Mouse (Mus musculus): ENCODE measurements around the gene Dus2. TPM values are rescaled to one million over a fixed set of nuclear protein-coding genes. Genes with fewer than 3 reads are reported as not detected.

The Dus2 gene
- polyA plus RNA-seq, 1 experiment from 2014 or later: 15.2 TPM

- Histone ChIP-seq H3K27me3 (replicated peaks) (no peaks in the 10 kb centered on the region), H3K4me3 (peak overlapping the region; percentile 76), H3K27ac (ENCODE audit: poor library complexity, severe bottlenecking) (peak overlapping the region; percentile 93), H3K9ac (peak overlapping the region; percentile 87), H3K4me1 (replicated peaks) (peaks cover 23% of the 10 kb centered on the region), H3K9me3 (replicated peaks) (no peaks in the 10 kb centered on the region), H3K4me2 (peak overlapping the region; percentile 81), H3K36me3 (no peaks in the 10 kb centered on the region)
- under 1% methylated on average over 78 of the region's 83 CpGs for WGBS
- peak; percentile 82 for ATAC-seq (ENCODE audit: insufficient number of reproducible peaks, low FRiP score)
These were observed 68.7 kb downstream of the Dus2 start for GRCm38 (mm10) chr8:106059613-106060371.

DNA sequence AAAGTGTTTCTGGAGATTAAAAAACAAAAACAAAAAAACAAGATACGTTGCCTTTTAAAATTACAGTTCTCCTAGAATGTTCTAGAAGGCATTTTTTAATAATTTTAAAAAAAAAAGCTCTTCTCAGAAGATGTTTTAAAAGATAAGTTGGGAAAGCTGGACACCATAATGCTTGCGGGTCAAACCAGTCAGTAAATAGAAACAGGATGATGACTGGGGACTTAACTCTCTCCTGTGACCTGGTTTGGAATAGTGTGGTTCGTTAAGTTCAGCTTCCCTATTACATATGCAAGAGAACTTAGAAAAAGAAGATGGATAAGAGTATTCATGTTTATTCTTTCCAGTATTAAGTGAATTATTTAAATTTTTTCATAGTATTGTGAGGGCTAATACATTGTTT lies 69.4 kb downstream of the Dus2 start:
- Histone ChIP-seq H3K27me3 (replicated peaks) (no peaks in the 10 kb centered on the region), H3K9me3 (replicated peaks) (no peaks in the 10 kb centered on the region), H3K4me3 (peak overlapping the region; percentile 76), H3K36me3 (no peaks in the 10 kb centered on the region), H3K4me1 (replicated peaks) (peaks cover 23% of the 10 kb centered on the region), H3K4me2 (peak overlapping the region; percentile 66), H3K27ac (ENCODE audit: poor library complexity, severe bottlenecking) (0 out of 2 replicates have a peak overlapping the region, but pooled peaks have one; percentile 93), H3K9ac (no peak overlapping the region; the same call in 1 of the 2 replicates)
- ATAC-seq (ENCODE audit: insufficient number of reproducible peaks, low FRiP score): no peak
- 6% methylated on average over 3 of the region's 3 CpGs for WGBS

GRCm38 (mm10) chr8:106061686-106062085 lies 70.5 kb downstream of the Dus2 start:
- 85% methylated on average over 6 of the region's 6 CpGs for WGBS
- Histone ChIP-seq H3K4me1 (replicated peaks) (peaks cover 23% of the 10 kb centered on the region), H3K4me3 (no peak overlapping the region), H3K27ac (ENCODE audit: poor library complexity, severe bottlenecking) (no peak overlapping the region), H3K9ac (no peak overlapping the region), H3K4me2 (0 out of 2 replicates have a peak overlapping the region, but pooled peaks have one; percentile 5), H3K27me3 (replicated peaks) (no peaks in the 10 kb centered on the region), H3K36me3 (no peaks in the 10 kb centered on the region), H3K9me3 (replicated peaks) (no peaks in the 10 kb centered on the region)
- no peak for ATAC-seq (ENCODE audit: insufficient number of reproducible peaks, low FRiP score)

DNA sequence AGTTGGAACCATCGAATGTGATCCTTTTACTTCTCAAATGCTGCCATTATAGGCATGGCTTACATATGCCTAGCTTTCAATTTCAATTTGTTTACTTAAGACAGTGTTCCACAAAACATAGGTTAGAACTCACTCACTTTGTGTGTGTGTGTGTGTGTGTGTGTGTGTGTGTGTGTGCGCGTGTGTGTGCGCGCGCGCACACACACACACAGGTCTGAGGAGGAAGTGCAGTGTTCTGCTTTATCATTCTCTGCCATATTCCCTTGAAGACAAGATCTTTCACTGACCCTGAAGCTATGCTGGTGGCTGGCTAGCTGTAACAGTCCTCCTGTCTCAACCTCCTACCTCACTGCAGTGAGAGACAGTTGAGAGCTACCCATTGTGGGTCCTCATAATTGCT lies 71.9 kb downstream of the Dus2 start:
- no peaks in the 10 kb centered on the region for H3K9me3 ChIP-seq (replicated peaks)
- no peaks in the 10 kb centered on the region for H3K36me3 ChIP-seq
- ATAC-seq (ENCODE audit: insufficient number of reproducible peaks, low FRiP score): no peak
- no peak overlapping the region for H3K4me3 ChIP-seq
- no peak overlapping the region for H3K27ac ChIP-seq (ENCODE audit: poor library complexity, severe bottlenecking)
- peaks cover 23% of the 10 kb centered on the region for H3K4me1 ChIP-seq (replicated peaks)
- H3K27me3 ChIP-seq (replicated peaks): no peaks in the 10 kb centered on the region
- 97% methylated on average over 7 of the region's 7 CpGs for WGBS
- H3K4me2 ChIP-seq: no peak overlapping the region
- H3K9ac ChIP-seq: no peak overlapping the region

DNA sequence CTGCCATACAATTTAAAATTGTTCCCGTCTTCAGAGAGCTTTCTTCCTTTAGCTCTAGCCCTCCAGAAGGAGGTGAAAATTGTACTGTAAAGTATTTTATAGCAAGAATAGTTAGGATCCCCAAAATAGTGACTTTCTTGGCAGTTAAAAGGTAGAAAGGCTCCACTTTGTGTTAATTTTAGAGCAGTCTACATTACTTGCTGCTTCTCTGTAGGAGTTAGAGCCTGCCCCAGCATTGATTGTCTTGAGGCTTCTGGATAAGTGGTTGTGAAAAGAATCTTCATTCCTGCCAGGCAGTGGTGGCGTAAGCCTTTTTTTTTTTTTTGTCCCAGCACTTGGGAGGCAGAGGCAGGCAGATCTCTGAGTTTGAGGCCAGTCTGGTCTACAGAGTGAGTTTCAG lies 75.6 kb downstream of the Dus2 start:
- Histone ChIP-seq H3K36me3 (no peaks in the 10 kb centered on the region), H3K4me3 (no peak overlapping the region), H3K9ac (no peak overlapping the region), H3K4me2 (no peak overlapping the region), H3K4me1 (replicated peaks) (peaks cover 8% of the 10 kb centered on the region), H3K27me3 (replicated peaks) (no peaks in the 10 kb centered on the region), H3K9me3 (replicated peaks) (no peaks in the 10 kb centered on the region), H3K27ac (ENCODE audit: poor library complexity, severe bottlenecking) (no peak overlapping the region)
- no peak for ATAC-seq (ENCODE audit: insufficient number of reproducible peaks, low FRiP score)
- WGBS: 98% methylated on average over 2 of the region's 2 CpGs

DNA sequence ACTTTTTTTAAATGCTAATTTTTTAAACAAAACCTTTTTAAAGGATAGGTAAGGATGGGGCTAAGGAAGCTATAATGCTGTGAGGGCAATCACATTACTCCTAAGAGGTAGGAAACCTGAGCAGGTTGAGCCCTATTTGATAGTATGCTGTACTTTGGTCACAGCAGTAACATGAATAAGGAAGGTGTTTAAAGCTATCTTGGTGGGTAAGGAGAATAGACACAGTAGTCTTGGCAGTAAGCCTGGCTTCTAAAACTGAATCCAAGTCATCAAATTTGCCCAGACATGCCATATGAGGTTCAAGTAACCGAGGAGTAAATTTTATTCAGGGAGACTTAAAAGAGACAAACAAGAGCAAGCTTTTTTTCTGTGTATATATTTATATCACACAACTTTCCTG lies 78.4 kb downstream of the Dus2 start:
- H3K9ac ChIP-seq: no peak overlapping the region
- no peak for ATAC-seq (ENCODE audit: insufficient number of reproducible peaks, low FRiP score)
- H3K4me2 ChIP-seq: no peak overlapping the region
- H3K9me3 ChIP-seq (replicated peaks): no peaks in the 10 kb centered on the region
- H3K36me3 ChIP-seq: no peaks in the 10 kb centered on the region
- H3K27me3 ChIP-seq (replicated peaks): no peaks in the 10 kb centered on the region
- no peak overlapping the region for H3K27ac ChIP-seq (ENCODE audit: poor library complexity, severe bottlenecking)
- H3K4me3 ChIP-seq: no peak overlapping the region
- 73% methylated on average over 1 of the region's 1 CpGs for WGBS
- H3K4me1 ChIP-seq (replicated peaks): 0 out of 2 replicates have a peak, but pooled peaks cover 2% of the 10 kb centered on the region

DNA sequence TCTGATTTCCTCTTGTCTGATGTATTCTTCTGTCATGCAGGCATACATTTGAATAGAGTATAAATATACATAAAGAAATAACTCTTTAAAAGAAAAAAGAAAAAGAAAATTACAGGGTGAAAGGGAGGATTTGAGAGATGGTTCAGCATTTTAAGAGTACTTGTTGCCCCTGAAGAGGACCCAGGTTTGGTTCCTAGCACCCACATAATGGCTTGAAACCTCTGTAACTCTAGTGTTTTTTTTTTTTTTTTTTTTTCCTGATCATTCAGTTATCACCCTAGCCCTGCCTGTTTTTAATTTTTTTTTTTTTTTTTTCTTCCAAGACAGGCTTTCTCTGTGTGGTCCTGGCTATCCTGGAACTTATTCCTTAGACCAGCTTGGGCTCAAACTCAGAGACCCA lies 81.0 kb downstream of the Dus2 start:
- Histone ChIP-seq H3K4me1 (replicated peaks) (peaks cover 8% of the 10 kb centered on the region), H3K9ac (no peak overlapping the region), H3K27me3 (replicated peaks) (no peaks in the 10 kb centered on the region), H3K27ac (ENCODE audit: poor library complexity, severe bottlenecking) (no peak overlapping the region), H3K9me3 (replicated peaks) (no peaks in the 10 kb centered on the region), H3K4me3 (no peak overlapping the region), H3K36me3 (no peaks in the 10 kb centered on the region), H3K4me2 (no peak overlapping the region)
- no peak for ATAC-seq (ENCODE audit: insufficient number of reproducible peaks, low FRiP score)

DNA sequence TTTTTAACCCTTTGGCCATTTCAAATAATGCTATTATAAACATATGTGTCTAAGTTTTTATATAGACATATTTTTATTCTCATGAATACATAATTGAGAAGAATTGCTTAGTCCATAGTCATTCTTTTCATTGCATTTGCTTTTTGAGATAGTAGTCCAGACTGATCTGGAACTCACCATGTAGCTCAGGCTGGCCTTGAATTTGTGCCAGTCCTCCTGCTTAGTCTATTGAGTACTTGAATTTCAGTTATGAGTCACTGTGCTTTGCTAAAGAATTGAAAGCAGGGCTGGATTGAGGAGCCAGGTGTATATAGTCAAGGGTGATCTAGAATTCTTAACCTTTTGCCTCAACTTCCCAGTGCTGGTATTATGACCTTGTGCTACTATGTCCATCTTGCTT lies 83.1 kb downstream of the Dus2 start:
- Histone ChIP-seq H3K9me3 (replicated peaks) (no peaks in the 10 kb centered on the region), H3K27ac (ENCODE audit: poor library complexity, severe bottlenecking) (no peak overlapping the region), H3K4me1 (replicated peaks) (peaks cover 8% of the 10 kb centered on the region), H3K4me3 (no peak overlapping the region), H3K4me2 (no peak overlapping the region), H3K36me3 (peaks cover 8% of the 10 kb centered on the region), H3K27me3 (replicated peaks) (no peaks in the 10 kb centered on the region), H3K9ac (no peak overlapping the region)
- ATAC-seq (ENCODE audit: insufficient number of reproducible peaks, low FRiP score): no peak

- H3K4me2 ChIP-seq: no peak overlapping the region
- H3K9me3 ChIP-seq (replicated peaks): no peaks in the 10 kb centered on the region
- H3K4me1 ChIP-seq (replicated peaks): peaks cover 5% of the 10 kb centered on the region
- WGBS: 74% methylated on average over 1 of the region's 1 CpGs
- no peak overlapping the region for H3K27ac ChIP-seq (ENCODE audit: poor library complexity, severe bottlenecking)
- H3K36me3 ChIP-seq: peaks cover 12% of the 10 kb centered on the region
- no peak overlapping the region for H3K9ac ChIP-seq
- H3K4me3 ChIP-seq: no peak overlapping the region
- no peak for ATAC-seq (ENCODE audit: insufficient number of reproducible peaks, low FRiP score)
- no peaks in the 10 kb centered on the region for H3K27me3 ChIP-seq (replicated peaks)
These were observed 83.5 kb downstream of the Dus2 start for GRCm38 (mm10) chr8:106074659-106075058.

GRCm38 (mm10) chr8:106075161-106075862 lies 84.2 kb downstream of the Dus2 start:
- H3K4me2 ChIP-seq: no peak overlapping the region
- no peaks in the 10 kb centered on the region for H3K27me3 ChIP-seq (replicated peaks)
- H3K4me1 ChIP-seq (replicated peaks): peaks cover 5% of the 10 kb centered on the region
- no peaks in the 10 kb centered on the region for H3K9me3 ChIP-seq (replicated peaks)
- H3K4me3 ChIP-seq: no peak overlapping the region
- H3K27ac ChIP-seq (ENCODE audit: poor library complexity, severe bottlenecking): no peak overlapping the region
- ATAC-seq (ENCODE audit: insufficient number of reproducible peaks, low FRiP score): no peak
- WGBS: 74% methylated on average over 9 of the region's 9 CpGs
- H3K36me3 ChIP-seq: peaks cover 12% of the 10 kb centered on the region
- no peak overlapping the region for H3K9ac ChIP-seq

DNA sequence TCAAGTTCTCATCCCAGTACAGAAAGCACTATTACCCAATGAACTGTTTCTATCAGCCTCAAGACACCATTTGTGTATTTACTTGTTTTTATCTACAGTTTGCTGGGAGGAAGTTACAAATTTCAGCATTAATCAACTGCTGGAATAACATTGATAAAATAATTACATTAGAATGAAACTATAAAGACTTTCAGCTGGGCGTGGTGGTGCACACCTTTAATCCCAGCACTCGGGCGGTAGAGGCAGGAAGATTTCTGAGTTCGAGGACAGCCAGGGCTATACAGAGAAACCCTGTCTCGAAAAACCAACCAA lies 84.7 kb downstream of the Dus2 start:
- 95% methylated on average over 5 of the region's 5 CpGs for WGBS
- ATAC-seq (ENCODE audit: insufficient number of reproducible peaks, low FRiP score): no peak
- H3K4me2 ChIP-seq: no peak overlapping the region
- H3K9ac ChIP-seq: no peak overlapping the region
- H3K9me3 ChIP-seq (replicated peaks): no peaks in the 10 kb centered on the region
- no peaks in the 10 kb centered on the region for H3K27me3 ChIP-seq (replicated peaks)
- H3K4me1 ChIP-seq (replicated peaks): peaks cover 5% of the 10 kb centered on the region
- no peak overlapping the region for H3K27ac ChIP-seq (ENCODE audit: poor library complexity, severe bottlenecking)
- peaks cover 12% of the 10 kb centered on the region for H3K36me3 ChIP-seq
- H3K4me3 ChIP-seq: no peak overlapping the region

All from heart, embryonic 12.5 days (tissue).